Mouse (Mus musculus) lung, postnatal 0 days (tissue): ENCODE data around the gene Aup1. TPM values are rescaled to one million over a fixed set of nuclear protein-coding genes. Genes with fewer than 3 reads are reported as not detected.

Experiments
- ATAC-seq: fragments of 200-750 bp; cut with Nextera tagmentation; 2 replicates; pipeline ENCODE4 v1.8.0; 2017; ENCODE audit warnings: moderate library complexity
- DNase-seq: peaks from one replicate; pipeline ENCODE4 v3.0.0-alpha.2; 2016; ENCODE audit warnings: low spot score
- H3K27ac ChIP-seq: fragments of 300-500 bp; sonication (generic); 2 replicates; pipeline ENCODE4 v1.5.1; 2014; ENCODE audit warnings: antibody characterized with exemption, mild to moderate bottlenecking, low read length, mixed read lengths
- H3K27me3 ChIP-seq: fragments of 300-500 bp; sonication (generic); replicated peaks from 2 replicates; pipeline ENCODE4 v1.6.1; 2014; ENCODE audit warnings: low read length, mixed read lengths; ENCODE audit not compliant: insufficient read depth
- H3K36me3 ChIP-seq: fragments of 300-500 bp; sonication (generic); 2 replicates; pipeline ENCODE4 v1.6.1; 2014; ENCODE audit warnings: low read length, mixed read lengths; ENCODE audit not compliant: insufficient read depth
- H3K4me1 ChIP-seq: fragments of 300-500 bp; sonication (generic); 2 replicates; pipeline ENCODE4 v1.6.1; 2014; ENCODE audit warnings: antibody characterized with exemption, low read depth, low read length, mixed read lengths; ENCODE audit not compliant: insufficient read depth
- H3K4me2 ChIP-seq: fragments of 300-500 bp; sonication (generic); replicated peaks from 2 replicates; pipeline ENCODE4 v1.6.1; 2014; ENCODE audit warnings: low read depth, mild to moderate bottlenecking, low read length, moderate library complexity, mixed read lengths
- H3K4me3 ChIP-seq: fragments of 300-500 bp; sonication (generic); 2 replicates; pipeline ENCODE4 v1.5.1; 2014; ENCODE audit warnings: low read depth, low read length
- H3K9ac ChIP-seq: fragments of 300-500 bp; sonication (generic); replicated peaks from 2 replicates; pipeline ENCODE4 v1.6.1; 2014; ENCODE audit warnings: low read depth, mild to moderate bottlenecking
- H3K9me3 ChIP-seq: fragments of 300-500 bp; sonication (generic); 2 replicates; pipeline ENCODE4 v1.6.1; 2016; ENCODE audit warnings: low read length, mixed read lengths
- CTCF ChIP-seq: IDR thresholded peaks from 2 replicates; pipeline ENCODE4 v1.5.1; 2016; ENCODE audit warnings: antibody characterized with exemption, mild to moderate bottlenecking
- EP300 ChIP-seq: IDR thresholded peaks from 2 replicates; pipeline ENCODE4 v1.6.1; 2016; ENCODE audit warnings: antibody characterized with exemption, mild to moderate bottlenecking, control low read depth
- WGBS: fragments of 180-500 bp; shearing (Covaris S2); extraction: QIAGEN DNeasy Blood & Tissue Kit; methylation state at CpG from one replicate; pipeline ENCODE4 v1.1.7; 2014; 5-methylcytosine and 5-hydroxymethylcytosine counted together
- polyA plus RNA-seq: library from polyadenylated mRNA; unstranded; fragments of >200 nt; fragmentation: Nextera tagmentation; extraction: Ambion mirVana; gene quantifications from 2 replicates; pipeline ENCODE4 v1.2.1, GENCODE M21; 2015

Gene Aup1
- polyA plus RNA-seq, 1 experiment from 2014 or later: 201 TPM

- WGBS: 51% methylated on average over 3 of the region's 3 CpGs
- ATAC-seq: no peak
- H3K9me3 ChIP-seq: no peaks in the 10 kb centered on the region
- H3K9ac ChIP-seq: no peak overlapping the region
- H3K4me2 ChIP-seq: no peak overlapping the region
- no peak overlapping the region for H3K4me3 ChIP-seq
- no peaks in the 10 kb centered on the region for H3K27me3 ChIP-seq
- no peaks in the 10 kb centered on the region for H3K4me1 ChIP-seq
- TF ChIP-seq CTCF: no peak
- TF ChIP-seq EP300: no peak
- DNase-seq: no peak
- H3K36me3 ChIP-seq: no peaks in the 10 kb centered on the region
- no peak overlapping the region for H3K27ac ChIP-seq
These were observed 35.3 kb upstream of the Aup1 start for GRCm38 (mm10) chr6:83019044-83019443.

GRCm38 (mm10) chr6:83020121-83020520, 34.2 kb upstream of the Aup1 start:
- H3K4me1 ChIP-seq: no peaks in the 10 kb centered on the region
- WGBS: 82% methylated on average over 6 of the region's 6 CpGs
- TF ChIP-seq CTCF (no peak), EP300 (no peak)

GRCm38 (mm10) chr6:83020836-83021593, 33.3 kb upstream of the Aup1 start:
- no peak overlapping the region for H3K4me3 ChIP-seq
- TF ChIP-seq EP300 (no peak), CTCF (no peak)
- H3K4me2 ChIP-seq: no peak overlapping the region
- DNase-seq (no peak), ATAC-seq (no peak)
- no peaks in the 10 kb centered on the region for H3K36me3 ChIP-seq
- no peaks in the 10 kb centered on the region for H3K4me1 ChIP-seq
- no peaks in the 10 kb centered on the region for H3K9me3 ChIP-seq
- H3K9ac ChIP-seq: no peak overlapping the region
- WGBS: 71% methylated on average over 4 of the region's 4 CpGs
- H3K27me3 ChIP-seq: no peaks in the 10 kb centered on the region
- H3K27ac ChIP-seq: no peak overlapping the region

More at GRCm38 (mm10) chr6:83020121-83020520, 34.2 kb upstream of the Aup1 start:
- no peaks in the 10 kb centered on the region for H3K36me3 ChIP-seq
- no peak overlapping the region for H3K27ac ChIP-seq
- no peak for DNase-seq
- no peak overlapping the region for H3K9ac ChIP-seq
- no peak for ATAC-seq
- no peak overlapping the region for H3K4me3 ChIP-seq
- no peak overlapping the region for H3K4me2 ChIP-seq
- H3K27me3 ChIP-seq: no peaks in the 10 kb centered on the region
- H3K9me3 ChIP-seq: no peaks in the 10 kb centered on the region

GRCm38 (mm10) chr6:83023008-83023407, 31.3 kb upstream of the Aup1 start:
- DNase-seq: no peak

GRCm38 (mm10) chr6:83023786-83024185, 30.5 kb upstream of the Aup1 start:
- Histone ChIP-seq H3K9ac (no peak overlapping the region), H3K4me2 (no peak overlapping the region), H3K27ac (no peak overlapping the region), H3K27me3 (no peaks in the 10 kb centered on the region), H3K4me3 (no peak overlapping the region), H3K36me3 (no peaks in the 10 kb centered on the region), H3K4me1 (no peaks in the 10 kb centered on the region), H3K9me3 (no peaks in the 10 kb centered on the region)
- TF ChIP-seq EP300 (no peak), CTCF (no peak)
- DNase-seq (no peak), ATAC-seq (no peak)
- WGBS: 86% methylated on average over 2 of the region's 2 CpGs

More at GRCm38 (mm10) chr6:83023008-83023407, 31.3 kb upstream of the Aup1 start:
- H3K27me3 ChIP-seq: no peaks in the 10 kb centered on the region
- H3K4me1 ChIP-seq: no peaks in the 10 kb centered on the region
- H3K4me3 ChIP-seq: no peak overlapping the region
- H3K27ac ChIP-seq: no peak overlapping the region
- no peak overlapping the region for H3K4me2 ChIP-seq
- no peak overlapping the region for H3K9ac ChIP-seq
- no peaks in the 10 kb centered on the region for H3K36me3 ChIP-seq
- no peaks in the 10 kb centered on the region for H3K9me3 ChIP-seq
- TF ChIP-seq EP300 (no peak), CTCF (no peak)
- ATAC-seq: no peak
- 84% methylated on average over 9 of the region's 9 CpGs for WGBS

GRCm38 (mm10) chr6:83024421-83024820, 29.9 kb upstream of the Aup1 start:
- Histone ChIP-seq H3K4me3 (no peak overlapping the region), H3K36me3 (no peaks in the 10 kb centered on the region), H3K27ac (no peak overlapping the region), H3K9me3 (no peaks in the 10 kb centered on the region), H3K4me1 (no peaks in the 10 kb centered on the region), H3K27me3 (no peaks in the 10 kb centered on the region), H3K4me2 (no peak overlapping the region), H3K9ac (no peak overlapping the region)
- 59% methylated on average over 4 of the region's 4 CpGs for WGBS
- TF ChIP-seq CTCF (no peak), EP300 (no peak)
- ATAC-seq (no peak), DNase-seq (no peak)
